Comparison of ENCODE assay signal across 13 mouse cellular contexts in the genomic region with DNA sequence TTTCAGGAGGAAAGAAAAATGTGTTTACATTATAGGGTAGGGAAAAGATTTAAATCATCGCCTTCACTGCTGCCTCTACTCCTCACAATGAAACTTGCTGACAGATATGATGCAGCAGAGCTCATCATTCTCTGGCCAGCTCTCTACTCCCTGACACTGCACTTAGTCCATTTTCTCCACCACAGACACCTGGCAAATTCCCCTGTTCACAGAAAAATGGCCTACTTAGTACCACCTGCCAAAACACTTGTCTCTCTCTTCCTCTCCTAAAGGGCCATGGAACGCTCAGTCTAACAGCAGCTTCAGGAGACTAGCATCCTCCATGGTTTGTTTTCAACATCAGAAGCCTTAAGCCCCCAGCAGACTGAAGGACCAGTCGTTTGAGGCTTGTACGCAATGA. TPM values are rescaled to one million over a fixed set of nuclear protein-coding genes. Genes with fewer than 3 reads are reported as not detected.
DNase-seq lines count a peak whose midpoint lies in the region; ATAC-seq lines count a peak whose summit lies in the region.
"Had no signal": no experiment of that assay in that cellular context is flagged by ENCODE, and none has a peak within 500 bp of the region (broad histone marks: within the 10 kb centered on the region; RNA-seq: fewer than 3 reads in every experiment).

No protein-coding gene starts in this region.

- H3K4me2 ChIP-seq in heart, embryonic 13.5 days: peak overlapping the region; percentile 40
- peak overlapping the region; percentile 18; the same call in 1 of the 2 replicates for H3K4me2 ChIP-seq in neural tube, embryonic 13.5 days
- H3K4me2 ChIP-seq in neural tube, embryonic 15.5 days: no peak overlapping the region

- H3K27me3 ChIP-seq in heart, embryonic 13.5 days (replicated peaks): no peaks in the 10 kb centered on the region
- H3K27me3 ChIP-seq in neural tube, embryonic 13.5 days: no peaks in the 10 kb centered on the region
- H3K27me3 ChIP-seq in neural tube, embryonic 15.5 days (replicated peaks): no peaks in the 10 kb centered on the region

- ATAC-seq in heart, embryonic 13.5 days (ENCODE audit: extremely low read depth, insufficient number of reproducible peaks, low FRiP score, low TSS enrichment): no peak
- ATAC-seq in neural tube, embryonic 13.5 days (ENCODE audit: low read depth): no peak
- ATAC-seq in neural tube, embryonic 15.5 days (ENCODE audit: low FRiP score): no peak
- ATAC-seq: inflammation-experienced regulatory T-cells, adult 6 months had no signal

- H3K9ac ChIP-seq in heart, embryonic 13.5 days: no peak overlapping the region
- no peak overlapping the region for H3K9ac ChIP-seq in neural tube, embryonic 13.5 days
- no peak overlapping the region for H3K9ac ChIP-seq in neural tube, embryonic 15.5 days (replicated peaks)

- H3K4me1 ChIP-seq in heart, embryonic 13.5 days: peaks cover 36% of the 10 kb centered on the region
- H3K4me1 ChIP-seq in neural tube, embryonic 13.5 days (replicated peaks): peaks cover 22% of the 10 kb centered on the region
- peaks cover 18% of the 10 kb centered on the region for H3K4me1 ChIP-seq in neural tube, embryonic 15.5 days

- 0 out of 2 replicates have a peak overlapping the region, but pooled peaks have one; percentile 10 for H3K27ac ChIP-seq in heart, embryonic 13.5 days (replicated peaks)
- no peak overlapping the region; the same call in 1 of the 2 replicates for H3K27ac ChIP-seq in neural tube, embryonic 13.5 days (replicated peaks)
- no peak overlapping the region for H3K27ac ChIP-seq in neural tube, embryonic 15.5 days (replicated peaks)
- H3K27ac ChIP-seq: kidney, postnatal 0 days had no signal

- H3K36me3 ChIP-seq in heart, embryonic 13.5 days: no peaks in the 10 kb centered on the region
- H3K36me3 ChIP-seq in neural tube, embryonic 13.5 days: no peaks in the 10 kb centered on the region
- H3K36me3 ChIP-seq in neural tube, embryonic 15.5 days: no peaks in the 10 kb centered on the region

- DNase-seq in heart, adult 9 months (ENCODE audit: low spot score in 2 of 2): no peak
- DNase-seq in cerebellum, postnatal 10 days: peak; percentile 30 to 47
- DNase-seq in adrenal gland, postnatal 14 days: no peak
- DNase-seq in adrenal gland, postnatal 10 days: no peak
- DNase-seq: layer of hippocampus, adult 9-11 months; left cerebral cortex, postnatal 4 days; right cerebral cortex, postnatal 25 days; thymus, postnatal 14 days had no signal

- H3K9me3 ChIP-seq in heart, embryonic 13.5 days: no peaks in the 10 kb centered on the region
- no peaks in the 10 kb centered on the region for H3K9me3 ChIP-seq in neural tube, embryonic 13.5 days
- no peaks in the 10 kb centered on the region for H3K9me3 ChIP-seq in neural tube, embryonic 15.5 days (replicated peaks)

- no peak overlapping the region for H3K4me3 ChIP-seq in heart, embryonic 13.5 days
- no peak overlapping the region for H3K4me3 ChIP-seq in neural tube, embryonic 13.5 days
- no peak overlapping the region for H3K4me3 ChIP-seq in neural tube, embryonic 15.5 days (replicated peaks)

- 66% methylated on average over 4 of the region's 4 CpGs for WGBS in heart, embryonic 13.5 days
- WGBS in neural tube, embryonic 13.5 days: 84% methylated on average over 4 of the region's 4 CpGs
- WGBS in neural tube, embryonic 15.5 days: 80% methylated on average over 4 of the region's 4 CpGs

RNA-seq across cellular contexts. Expression of a gene that starts 31.8 kb away (rescaled TPM):
- 19.6 and 21.2 TPM in 2 replicates for polyA plus RNA-seq in heart, embryonic 13.5 days (2015; fragmentation: Nextera tagmentation; extraction: Ambion mirVana)
- polyA plus RNA-seq in neural tube, embryonic 13.5 days (2015; fragmentation: Nextera tagmentation; extraction: Ambion mirVana): 51.4 and 55.6 TPM in 2 replicates
- 62.7 and 69.3 TPM in 2 replicates for polyA plus RNA-seq in neural tube, embryonic 15.5 days (2015; fragmentation: Nextera tagmentation; extraction: Ambion mirVana)
- 37.9 and 38.6 TPM in 2 replicates for total RNA-seq in adrenal gland, postnatal 14 days (2021)
- total RNA-seq in adrenal gland, postnatal 10 days (2021): 10 to 100 TPM; 32.3 to 38.1 TPM

RNA-seq across cellular contexts. Expression of a gene that starts 41.7 kb away (rescaled TPM):
- polyA plus RNA-seq in heart, embryonic 13.5 days (2015; fragmentation: Nextera tagmentation; extraction: Ambion mirVana): 10.6 and 11.6 TPM in 2 replicates
- polyA plus RNA-seq in neural tube, embryonic 13.5 days (2015; fragmentation: Nextera tagmentation; extraction: Ambion mirVana): 31.7 and 31.8 TPM in 2 replicates
- polyA plus RNA-seq in neural tube, embryonic 15.5 days (2015; fragmentation: Nextera tagmentation; extraction: Ambion mirVana): 27.8 and 29.3 TPM in 2 replicates
- 13.5 and 15.8 TPM in 2 replicates for total RNA-seq in adrenal gland, postnatal 14 days (2021)
- 10 to 100 TPM; 11.5 to 19.5 TPM for total RNA-seq in adrenal gland, postnatal 10 days (2021)

Comparison
In these comparisons a context has a peak if more than half of its experiments do, and no peak if none do; other contexts are left out.
1. DNase-seq: peak in cerebellum, postnatal 10 days (2 of 2); none in heart, adult 9 months (0 of 2), adrenal gland, postnatal 14 days (single experiment) and adrenal gland, postnatal 10 days (single experiment).